Mouse (Mus musculus): ENCODE results near the gene Skint5. TPM values are rescaled to one million over a fixed set of nuclear protein-coding genes. Genes with fewer than 3 reads are reported as not detected.

The Skint5 gene
- not detected for polyA plus RNA-seq (2014; fragmentation: Illumina TruSeq; extraction: RNeasy Lipid Tissue Mini Kit (QIAGEN cat#74804))

GRCm38 (mm10) chr4:113999403-113999802 is at the start of gene Skint5:
Gene Skint5, minus strand, starts transcription at chr4:113999503.

Other genes with a start within 250 kb of the Skint5 start
- gene Skint11, start 163.9 kb upstream of the Skint5 start, polyA plus RNA-seq (2014; fragmentation: Illumina TruSeq; extraction: RNeasy Lipid Tissue Mini Kit (QIAGEN cat#74804)): not detected

All from ovary, adult 10 weeks (tissue).